Mouse (Mus musculus) limb, embryonic 12.5 days (tissue): ENCODE data around the gene Pip5k1b. TPM values are rescaled to one million over a fixed set of nuclear protein-coding genes. Genes with fewer than 3 reads are reported as not detected.

Experiments
- ATAC-seq: fragments of 200-750 bp; cut with Nextera tagmentation; 2 replicates; pipeline ENCODE4 v1.8.0; 2017; ENCODE audit warnings: low read depth, moderate TSS enrichment; ENCODE audit not compliant: insufficient number of reproducible peaks, insufficient read depth, low FRiP score, low TSS enrichment
- H3K27ac ChIP-seq: fragments of 300-500 bp; sonication (generic); 2 replicates; pipeline ENCODE4 v1.5.1; 2016; ENCODE audit warnings: mild to moderate bottlenecking, moderate library complexity
- H3K27me3 ChIP-seq: fragments of 300-500 bp; sonication (generic); 2 replicates; pipeline ENCODE4 v1.6.1; 2016; ENCODE audit warnings: mild to moderate bottlenecking, moderate library complexity
- H3K36me3 ChIP-seq: fragments of 300-500 bp; sonication (generic); 2 replicates; pipeline ENCODE4 v1.6.1; 2016; ENCODE audit warnings: mild to moderate bottlenecking, moderate library complexity
- H3K4me1 ChIP-seq: fragments of 300-500 bp; sonication (generic); replicated peaks from 2 replicates; pipeline ENCODE4 v1.6.1; 2016
- H3K4me2 ChIP-seq: fragments of 300-500 bp; sonication (generic); 2 replicates; pipeline ENCODE4 v1.6.1; 2016; ENCODE audit warnings: mild to moderate bottlenecking, moderate library complexity
- H3K4me3 ChIP-seq: fragments of 300-500 bp; sonication (generic); replicated peaks from 2 replicates; pipeline ENCODE4 v1.5.1; 2016; ENCODE audit warnings: mild to moderate bottlenecking
- H3K9ac ChIP-seq: fragments of 300-500 bp; sonication (generic); replicated peaks from 2 replicates; pipeline ENCODE4 v1.6.1; 2016; ENCODE audit warnings: mild to moderate bottlenecking, moderate library complexity
- H3K9me3 ChIP-seq: fragments of 300-500 bp; sonication (generic); 2 replicates; pipeline ENCODE4 v1.6.1; 2016; ENCODE audit warnings: mild to moderate bottlenecking, moderate library complexity
- whole genome bisulfite sequencing: fragments of 180-500 bp; shearing (Covaris S2); methylation state at CpG from one replicate; pipeline ENCODE4 v1.1.7; 2016; 5-methylcytosine and 5-hydroxymethylcytosine counted together
- polyA plus RNA-seq: library from polyadenylated mRNA; unstranded; fragments of >200 nt; fragmentation: Nextera tagmentation; extraction: Ambion mirVana; gene quantifications from 2 replicates; pipeline ENCODE4 v1.2.1, GENCODE M21; 2016

Pip5k1b gene
- polyA plus RNA-seq, 1 experiment from 2014 or later = 0.56 TPM

DNA sequence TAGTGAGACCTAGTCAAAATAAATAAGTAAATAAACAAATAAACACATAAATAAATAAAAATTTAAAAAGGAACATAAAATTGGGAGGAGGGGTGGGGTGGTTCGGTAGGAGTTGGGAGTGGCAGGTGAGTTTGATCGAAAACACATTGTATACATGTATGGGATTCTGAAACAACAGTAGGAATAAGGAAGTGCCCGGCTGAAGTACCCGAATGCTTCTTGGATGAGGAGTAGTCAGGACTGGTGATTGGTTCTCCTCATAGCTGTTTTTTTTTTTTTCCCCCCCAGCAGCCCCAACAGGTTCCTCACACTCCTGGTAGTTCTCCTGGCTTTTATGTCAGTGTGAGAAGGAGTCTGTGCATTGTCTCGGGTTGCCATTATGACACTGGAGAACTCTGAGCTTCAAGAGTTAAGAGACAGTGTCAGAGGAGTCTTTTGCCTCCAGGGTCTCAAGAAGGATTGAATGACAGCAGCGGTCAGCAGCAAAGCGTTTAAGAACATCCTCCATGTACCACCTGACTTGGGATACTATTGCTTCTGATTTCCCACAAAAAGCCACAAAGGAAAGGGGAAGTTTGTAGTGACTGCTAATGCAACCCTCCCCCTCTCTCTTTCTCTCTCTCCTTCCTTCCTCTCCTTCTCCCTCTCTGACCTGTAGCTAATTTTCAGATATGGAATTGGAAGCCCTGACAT, 274.2 kb downstream of the Pip5k1b start:
- H3K27ac ChIP-seq = no peak overlapping the region
- H3K9me3 ChIP-seq = no peaks in the 10 kb centered on the region
- H3K27me3 ChIP-seq = no peaks in the 10 kb centered on the region
- peaks cover 5% of the 10 kb centered on the region for H3K4me1 ChIP-seq
- H3K9ac ChIP-seq = no peak overlapping the region
- peaks cover 2% of the 10 kb centered on the region; the same call in 1 of the 2 replicates for H3K36me3 ChIP-seq
- no peak for ATAC-seq
- H3K4me3 ChIP-seq = peak overlapping the region; percentile 69; the same call in 1 of the 2 replicates
- peak overlapping the region; percentile 79 for H3K4me2 ChIP-seq
- 58% methylated on average over 7 of the region's 7 CpGs for WGBS

DNA sequence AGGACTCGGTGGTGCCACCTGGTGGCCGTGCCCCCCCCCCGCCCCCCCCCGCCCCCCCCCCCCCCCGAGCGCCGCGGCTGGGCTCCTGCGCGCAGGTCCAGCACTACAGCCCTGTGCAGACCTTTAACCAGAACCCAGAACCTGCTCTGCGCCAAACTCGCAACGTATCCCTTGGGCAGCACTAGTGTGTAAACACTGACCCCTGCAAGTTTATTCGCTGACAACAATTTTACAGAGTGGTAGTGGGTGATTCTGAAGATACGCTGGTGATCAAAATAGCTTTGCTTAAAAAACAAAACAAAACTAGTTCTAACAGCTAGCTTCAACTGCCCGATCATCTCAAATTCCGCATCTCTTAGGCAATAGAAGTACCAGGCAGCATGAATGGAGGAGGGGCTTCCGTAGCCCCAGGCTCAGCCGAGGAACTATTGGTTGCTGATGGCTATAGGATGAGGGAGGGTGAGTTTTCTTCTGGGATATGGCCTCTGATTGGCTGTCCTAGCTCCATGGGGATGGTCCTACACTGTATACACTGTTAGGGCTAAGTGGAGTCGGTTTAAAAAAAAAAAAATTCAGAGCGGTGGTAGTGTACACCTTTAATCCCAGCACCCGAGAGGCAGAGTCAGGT, 275.0 kb downstream of the Pip5k1b start, which contains the start of gene Fxn:
TSS of gene Fxn (minus strand) at position 5 of the 628 bp plus-strand sequence.
- peak within 1 kb of the TSS; percentile 79 for H3K4me2 ChIP-seq
- peak; percentile 96 for ATAC-seq
- H3K36me3 ChIP-seq = peaks cover 8% of the 10 kb centered on the region; the same call in 1 of the 2 replicates
- peak within 1 kb of the TSS; percentile 69 for H3K4me3 ChIP-seq
- peak within 1 kb of the TSS; percentile 95 for H3K27ac ChIP-seq
- peaks cover 5% of the 10 kb centered on the region for H3K4me1 ChIP-seq
- H3K9me3 ChIP-seq = no peaks in the 10 kb centered on the region
- no peaks in the 10 kb centered on the region for H3K27me3 ChIP-seq
- under 1% methylated on average over 12 of the region's 22 CpGs for WGBS
- H3K9ac ChIP-seq = peak within 1 kb of the TSS; percentile 78

DNA sequence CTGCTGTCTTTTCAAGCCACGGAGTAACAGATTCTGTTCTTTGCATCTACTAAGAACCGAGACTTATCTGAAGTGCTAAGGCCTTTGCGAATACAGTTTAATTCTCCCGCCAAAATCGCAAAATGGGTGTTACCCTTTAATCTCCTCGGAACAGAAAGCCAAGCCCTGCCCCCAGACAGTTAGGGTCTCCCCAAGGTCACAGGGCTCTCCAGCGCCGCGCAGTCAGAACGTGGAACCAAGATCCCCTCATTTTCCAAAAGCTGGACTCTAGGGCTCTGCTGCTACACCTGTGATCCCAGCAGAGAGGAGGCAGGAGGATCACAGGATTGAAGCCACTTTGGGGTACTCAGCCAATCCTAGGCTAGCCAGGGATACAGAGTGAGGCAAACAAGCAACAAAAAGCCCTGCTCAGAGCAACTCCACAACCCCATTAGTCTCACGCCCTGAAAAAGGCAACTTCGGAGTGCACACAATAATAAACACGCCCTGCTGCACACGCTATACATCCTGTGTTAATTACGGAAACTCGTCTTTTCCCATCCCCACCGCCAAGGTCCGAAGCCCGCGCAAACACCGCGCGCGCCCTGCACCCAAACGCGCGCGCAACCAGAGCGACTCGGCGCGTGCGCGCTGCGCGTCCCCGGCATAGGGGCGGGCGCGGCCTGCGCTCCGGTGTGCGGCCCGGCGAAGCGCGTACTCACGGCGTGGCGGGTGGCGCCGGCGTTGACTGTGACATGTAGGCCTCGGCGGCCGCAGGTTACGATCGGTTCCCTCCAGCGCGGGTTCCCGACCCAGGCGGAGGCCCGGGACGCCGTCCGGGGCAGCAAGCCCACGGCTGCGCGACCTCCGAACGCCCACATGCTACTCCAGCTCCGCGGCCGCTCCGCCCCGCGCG, 275.7 kb downstream of the Pip5k1b start:
- peak overlapping the region; percentile 95 for H3K27ac ChIP-seq
- peaks cover 5% of the 10 kb centered on the region for H3K4me1 ChIP-seq
- H3K4me3 ChIP-seq = peak overlapping the region; percentile 69
- no peaks in the 10 kb centered on the region for H3K9me3 ChIP-seq
- H3K27me3 ChIP-seq = no peaks in the 10 kb centered on the region
- peaks cover 8% of the 10 kb centered on the region; the same call in 1 of the 2 replicates for H3K36me3 ChIP-seq
- WGBS = under 1% methylated on average over 69 of the region's 78 CpGs
- peak; percentile 45 for ATAC-seq
- H3K9ac ChIP-seq = peak overlapping the region; percentile 78
- peak overlapping the region; percentile 79 for H3K4me2 ChIP-seq

DNA sequence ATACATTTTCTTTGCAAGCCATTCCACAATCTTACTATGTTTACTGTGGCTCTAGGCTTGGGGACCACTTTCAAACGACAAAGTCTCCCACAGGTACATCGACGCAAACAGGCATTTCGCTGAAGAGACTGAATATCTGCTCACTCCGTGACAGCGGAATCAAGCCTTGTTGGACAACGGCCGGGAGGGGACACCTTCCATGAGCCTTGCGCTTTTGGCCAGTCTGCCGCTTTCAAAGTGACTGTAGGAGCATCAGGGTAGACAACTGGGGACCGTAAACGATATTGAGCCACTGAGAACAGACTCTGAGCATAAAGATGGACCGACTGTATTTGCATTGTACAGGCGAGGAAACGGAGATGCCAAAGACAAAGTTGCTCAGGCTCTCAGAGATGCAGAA, 276.8 kb downstream of the Pip5k1b start:
- Histone ChIP-seq H3K36me3 (peaks cover 9% of the 10 kb centered on the region; the same call in 1 of the 2 replicates), H3K27ac (no peak overlapping the region), H3K27me3 (no peaks in the 10 kb centered on the region), H3K4me2 (peak overlapping the region; percentile 79), H3K9me3 (no peaks in the 10 kb centered on the region), H3K4me1 (peaks cover 5% of the 10 kb centered on the region), H3K9ac (no peak overlapping the region), H3K4me3 (peak overlapping the region; percentile 69; the same call in 1 of the 2 replicates)
- WGBS = 84% methylated on average over 15 of the region's 15 CpGs
- no peak for ATAC-seq

GRCm38 (mm10) chr19:24274281-24274680, 281.4 kb downstream of the Pip5k1b start:
- no peak overlapping the region for H3K27ac ChIP-seq
- H3K4me2 ChIP-seq = no peak overlapping the region
- H3K9me3 ChIP-seq = no peaks in the 10 kb centered on the region
- H3K4me1 ChIP-seq = peaks cover 12% of the 10 kb centered on the region
- H3K4me3 ChIP-seq = no peak overlapping the region
- no peak overlapping the region for H3K9ac ChIP-seq
- no peaks in the 10 kb centered on the region for H3K27me3 ChIP-seq
- 86% methylated on average over 3 of the region's 3 CpGs for whole genome bisulfite sequencing
- peaks cover 12% of the 10 kb centered on the region; the same call in 1 of the 2 replicates for H3K36me3 ChIP-seq
- ATAC-seq = no peak

- Histone ChIP-seq H3K36me3 (peaks cover 20% of the 10 kb centered on the region; the same call in 1 of the 2 replicates), H3K9me3 (no peaks in the 10 kb centered on the region), H3K4me1 (peaks cover 7% of the 10 kb centered on the region), H3K27me3 (no peaks in the 10 kb centered on the region), H3K9ac (no peak overlapping the region), H3K4me3 (no peak overlapping the region), H3K4me2 (peak overlapping the region; percentile 38), H3K27ac (no peak overlapping the region)
- 45% methylated on average over 16 of the region's 16 CpGs for WGBS
- peak; percentile 69; the same call in 1 of the 2 replicates for ATAC-seq
These were observed 283.8 kb downstream of the Pip5k1b start for GRCm38 (mm10) chr19:24271746-24272426.

DNA sequence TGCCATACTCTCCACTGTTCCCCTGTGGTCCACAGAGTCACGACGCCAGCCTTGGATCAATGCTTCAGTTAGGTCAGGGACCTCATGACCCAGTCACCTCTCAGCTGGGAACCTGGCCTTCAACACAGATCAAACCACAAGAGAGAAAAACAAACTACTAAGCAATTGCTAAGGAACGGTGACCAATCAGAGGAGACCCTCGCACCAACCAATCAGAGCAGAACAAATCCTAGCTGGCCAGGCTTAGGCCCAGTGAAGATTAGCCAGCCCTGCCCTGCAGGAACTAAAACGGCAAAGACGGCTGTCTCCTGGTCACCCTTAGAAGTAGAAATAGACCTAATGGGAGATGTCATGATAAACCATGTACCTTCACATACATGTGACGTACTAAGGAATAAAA, 284.3 kb downstream of the Pip5k1b start:
- Histone ChIP-seq H3K4me2 (peak overlapping the region; percentile 38), H3K36me3 (peaks cover 22% of the 10 kb centered on the region; the same call in 1 of the 2 replicates), H3K4me1 (peaks cover 7% of the 10 kb centered on the region), H3K9ac (no peak overlapping the region), H3K27me3 (no peaks in the 10 kb centered on the region), H3K27ac (no peak overlapping the region), H3K4me3 (no peak overlapping the region), H3K9me3 (no peaks in the 10 kb centered on the region)
- ATAC-seq = peak; percentile 37
- WGBS = 52% methylated on average over 7 of the region's 7 CpGs

- H3K36me3 ChIP-seq = peaks cover 33% of the 10 kb centered on the region
- H3K4me3 ChIP-seq = no peak overlapping the region
These were observed 287.1 kb downstream of the Pip5k1b start for GRCm38 (mm10) chr19:24268531-24268930.

GRCm38 (mm10) chr19:24266046-24266830, 289.4 kb downstream of the Pip5k1b start:
- 92% methylated on average over 7 of the region's 7 CpGs for WGBS

More at GRCm38 (mm10) chr19:24268531-24268930, 287.1 kb downstream of the Pip5k1b start:
- Histone ChIP-seq H3K4me2 (no peak overlapping the region), H3K27me3 (no peaks in the 10 kb centered on the region), H3K9ac (no peak overlapping the region), H3K27ac (no peak overlapping the region), H3K9me3 (no peaks in the 10 kb centered on the region), H3K4me1 (peaks cover 7% of the 10 kb centered on the region)
- 77% methylated on average over 4 of the region's 4 CpGs for whole genome bisulfite sequencing
- ATAC-seq = no peak

GRCm38 (mm10) chr19:24264991-24265390, 290.7 kb downstream of the Pip5k1b start:
- H3K4me1 ChIP-seq = 0 out of 2 replicates have a peak, but pooled peaks cover 2% of the 10 kb centered on the region
- H3K4me3 ChIP-seq = no peak overlapping the region
- no peak overlapping the region for H3K27ac ChIP-seq
- ATAC-seq = peak; percentile 50; the same call in 1 of the 2 replicates
- H3K36me3 ChIP-seq = peaks cover 54% of the 10 kb centered on the region
- WGBS = 49% methylated on average over 7 of the region's 7 CpGs
- no peak overlapping the region for H3K9ac ChIP-seq
- H3K9me3 ChIP-seq = no peaks in the 10 kb centered on the region
- H3K27me3 ChIP-seq = no peaks in the 10 kb centered on the region
- H3K4me2 ChIP-seq = no peak overlapping the region

More at GRCm38 (mm10) chr19:24266046-24266830, 289.4 kb downstream of the Pip5k1b start:
- no peak overlapping the region for H3K27ac ChIP-seq
- H3K27me3 ChIP-seq = no peaks in the 10 kb centered on the region
- no peak for ATAC-seq
- H3K36me3 ChIP-seq = peaks cover 46% of the 10 kb centered on the region
- peaks cover 3% of the 10 kb centered on the region; the same call in 1 of the 2 replicates for H3K4me1 ChIP-seq
- no peaks in the 10 kb centered on the region for H3K9me3 ChIP-seq
- no peak overlapping the region for H3K9ac ChIP-seq
- no peak overlapping the region for H3K4me3 ChIP-seq
- H3K4me2 ChIP-seq = no peak overlapping the region
